Mouse (Mus musculus) brown adipose tissue, adult 24 weeks (tissue): ENCODE measurements around the gene Hemk1. TPM values are rescaled to one million over a fixed set of nuclear protein-coding genes. Genes with fewer than 3 reads are reported as not detected.
A peak's percentile ranks its signal among the peaks of the same experiment; 100 is the strongest.

Source experiments
- H3K27ac ChIP-seq: fragments of 200-500 bp; replicated peaks from 2 replicates; pipeline ENCODE4 v1.5.1; 2012; ENCODE audit warnings: low read depth, mild to moderate bottlenecking, low read length
- H3K4me1 ChIP-seq: fragments of 200-500 bp; 2 replicates; pipeline ENCODE4 v1.6.1; 2012; ENCODE audit warnings: low read length, mixed read lengths; ENCODE audit not compliant: control insufficient read depth, insufficient read depth, insufficient read length
- H3K4me3 ChIP-seq: fragments of 200-500 bp; 2 replicates; pipeline ENCODE4 v1.5.1; 2012; ENCODE audit warnings: low read depth, mild to moderate bottlenecking, low read length, moderate library complexity; ENCODE audit not compliant: insufficient read depth
- polyA plus RNA-seq: library from polyadenylated mRNA; stranded (reverse); fragments of >200 nt; gene quantifications from 2 replicates; pipeline ENCODE4 v1.2.4, GENCODE M21; 2012; ENCODE audit not compliant: missing spikeins, insufficient read depth, insufficient read length

The Hemk1 gene
- polyA plus RNA-seq, 1 experiment = 52.8 TPM

DNA sequence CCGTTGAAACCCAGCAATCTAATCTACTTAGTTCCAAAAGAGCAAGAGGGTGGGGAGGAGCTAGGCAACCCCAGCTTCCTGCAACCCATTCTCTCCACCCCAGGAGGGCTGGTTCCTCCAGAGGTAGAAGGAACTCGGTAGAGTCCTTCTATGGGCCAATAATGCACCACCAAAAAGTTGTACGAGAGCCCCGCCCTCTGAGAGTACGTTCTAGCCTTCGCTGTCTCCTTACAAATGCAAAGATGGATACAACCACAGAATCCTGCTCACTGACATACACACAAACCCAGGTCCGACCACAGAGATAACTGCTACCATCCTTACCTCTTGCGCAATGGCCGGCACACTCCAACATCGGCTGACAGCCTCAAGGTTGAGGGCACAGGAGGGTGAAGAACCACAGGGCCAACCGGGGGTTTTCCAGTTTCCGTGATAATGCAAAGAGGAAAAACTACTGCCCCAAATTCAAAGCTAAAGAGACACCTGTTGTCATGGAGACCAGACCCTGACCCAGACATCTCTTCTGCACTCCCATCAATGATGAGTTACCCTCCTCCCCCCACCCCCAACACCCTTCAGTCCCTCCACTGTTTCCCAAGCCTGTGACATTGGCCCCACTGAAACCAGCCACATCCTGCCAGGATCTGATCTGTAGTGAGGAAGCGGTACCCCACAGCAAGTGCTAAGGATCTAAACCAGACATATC is 57.7 kb downstream of the Hemk1 start:
- no peak overlapping the region; the same call in 1 of the 2 replicates for H3K27ac ChIP-seq
- H3K4me1 ChIP-seq = peaks cover 13% of the 10 kb centered on the region
- no peak overlapping the region; the same call in 1 of the 2 replicates for H3K4me3 ChIP-seq

DNA sequence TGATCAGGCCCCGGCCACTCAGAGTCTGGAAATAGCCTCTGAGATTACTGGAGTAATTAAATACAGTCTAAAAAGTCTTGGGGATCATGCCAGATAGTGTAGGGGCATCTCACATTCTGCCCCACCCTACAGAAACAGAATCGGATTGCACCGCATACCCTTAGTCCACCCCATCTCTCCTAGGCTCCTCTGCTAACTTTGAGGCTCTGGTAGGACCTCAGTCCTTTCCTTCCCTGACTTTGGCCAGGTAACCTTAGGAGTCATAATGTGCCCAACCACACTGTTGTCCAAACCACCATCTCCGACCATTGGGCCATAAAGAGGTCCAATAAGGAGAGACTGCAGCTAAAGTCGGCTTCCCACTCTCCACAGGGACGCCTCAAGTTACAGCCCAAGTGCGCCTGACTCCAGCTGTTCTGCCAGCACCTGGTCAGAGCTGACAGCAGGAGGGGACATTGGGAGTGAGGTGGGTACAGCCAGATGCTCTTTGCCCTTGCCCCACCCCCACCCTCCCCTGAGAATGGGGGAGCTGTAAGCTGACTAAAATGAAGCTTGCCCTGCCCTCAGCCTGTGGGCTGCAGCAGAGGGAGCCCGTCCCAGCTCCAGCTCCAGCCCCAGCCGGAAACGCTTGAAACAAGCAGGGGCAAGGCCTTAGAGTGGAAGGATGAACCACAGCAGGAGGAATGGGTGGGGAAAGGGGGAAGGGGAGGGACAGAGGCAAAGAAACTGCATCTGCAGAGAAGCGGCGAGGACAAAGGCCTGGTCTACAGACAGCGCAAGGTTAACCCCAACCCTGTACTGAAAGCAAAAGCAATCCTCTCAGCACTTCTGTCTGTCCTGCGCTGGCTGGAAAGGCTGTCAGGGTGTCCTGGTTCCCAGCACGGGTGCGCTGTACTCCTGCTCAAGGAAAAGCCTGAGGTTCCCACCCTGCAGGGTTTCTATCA is 58.5 kb downstream of the Hemk1 start:
- Histone ChIP-seq H3K4me3 (no peak overlapping the region; the same call in 1 of the 2 replicates), H3K4me1 (peaks cover 10% of the 10 kb centered on the region)

GRCm38 (mm10) chr9:107278527-107279377 is 59.4 kb downstream of the Hemk1 start:
- Histone ChIP-seq H3K4me3 (no peak overlapping the region), H3K4me1 (peaks cover 10% of the 10 kb centered on the region), H3K27ac (peak overlapping the region; percentile 12; the same call in 1 of the 2 replicates)

More for the DNA sequence above, 58.5 kb downstream of the Hemk1 start:
- H3K27ac ChIP-seq = no peak overlapping the region; the same call in 1 of the 2 replicates

DNA sequence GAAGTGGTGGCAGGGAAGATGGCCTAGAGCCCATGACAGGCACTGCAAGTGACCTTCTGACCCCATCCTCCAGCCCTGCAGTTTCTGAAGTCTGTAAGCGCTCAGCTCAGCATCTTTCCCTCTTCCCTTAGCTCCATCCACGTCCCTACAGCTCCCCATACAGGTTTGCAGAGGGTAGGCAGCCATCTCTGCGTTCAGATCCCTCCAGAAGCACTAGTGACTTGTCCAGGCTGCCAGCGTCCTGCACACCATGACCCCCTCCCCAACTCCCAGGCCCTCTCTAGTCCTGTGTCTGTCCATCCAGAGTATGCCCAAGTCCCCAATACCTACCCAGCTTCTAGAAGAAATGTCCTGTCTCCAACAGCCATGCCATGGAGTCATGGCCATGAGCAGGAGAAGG is 60.0 kb downstream of the Hemk1 start:
- Histone ChIP-seq H3K27ac (peak overlapping the region; percentile 12; the same call in 1 of the 2 replicates), H3K4me1 (peaks cover 10% of the 10 kb centered on the region), H3K4me3 (no peak overlapping the region)

- H3K4me1 ChIP-seq = peaks cover 10% of the 10 kb centered on the region
- no peak overlapping the region for H3K27ac ChIP-seq
- H3K4me3 ChIP-seq = no peak overlapping the region
These were observed 60.5 kb downstream of the Hemk1 start for GRCm38 (mm10) chr9:107277603-107278002.

Other genes with a start within 250 kb of the Hemk1 start
- not detected in 2 replicates for gene Dock3, start 106.4 kb downstream of the Hemk1 start, polyA plus RNA-seq
- 18.4 and 23.6 TPM in 2 replicates for gene Mapkapk3, start 48.5 kb downstream of the Hemk1 start, polyA plus RNA-seq
- 23.1 and 44.9 TPM in 2 replicates for gene Cish, start 42.3 kb downstream of the Hemk1 start, polyA plus RNA-seq
- gene 6430571L13Rik, start 2.3 kb upstream of the Hemk1 start, polyA plus RNA-seq = 8.8 and 22.5 TPM in 2 replicates
- not detected in 2 replicates for gene Cacna2d2, start 61.3 kb upstream of the Hemk1 start, polyA plus RNA-seq
- gene Tmem115, start 195.6 kb upstream of the Hemk1 start, polyA plus RNA-seq = 11.9 and 14.1 TPM in 2 replicates
- gene Cyb561d2, start 203.8 kb upstream of the Hemk1 start, polyA plus RNA-seq = 6.1 and 6.3 TPM in 2 replicates
- gene Nprl2, start 203.9 kb upstream of the Hemk1 start, polyA plus RNA-seq = 19.2 and 22.5 TPM in 2 replicates
- gene Zmynd10, start 208.9 kb upstream of the Hemk1 start, polyA plus RNA-seq = not detected in 2 replicates
- 10.9 and 15.2 TPM in 2 replicates for gene Rassf1, start 213.2 kb upstream of the Hemk1 start, polyA plus RNA-seq
- gene Tusc2, start 224.9 kb upstream of the Hemk1 start, polyA plus RNA-seq = 31.2 and 49.0 TPM in 2 replicates
- 14.1 and 14.2 TPM in 2 replicates for gene Hyal2, start 229.6 kb upstream of the Hemk1 start, polyA plus RNA-seq
- gene Hyal1, start 238.6 kb upstream of the Hemk1 start, polyA plus RNA-seq = 25.2 and 46.4 TPM in 2 replicates
- 25.9 and 31.3 TPM in 2 replicates for gene Naa80, start 240.5 kb upstream of the Hemk1 start, polyA plus RNA-seq
- gene Hyal3, start 242.5 kb upstream of the Hemk1 start, polyA plus RNA-seq = 0.63 TPM in 1 of 2 replicates, not detected in the other
- gene Ifrd2, start 249.3 kb upstream of the Hemk1 start, polyA plus RNA-seq = 21.6 and 23.7 TPM in 2 replicates